Mouse (Mus musculus) limb, embryonic 13.5 days (tissue): ENCODE measurements at regions not wholly inside any gene's neighbourhood (a gene's known extent, or its start where the extent isn't known, plus 50 kb on each side); places are given as distances from the start of the nearest gene placed in this dataset.

Experiments
- ATAC-seq: fragments of 200-750 bp; cut with Nextera tagmentation; 2 replicates; pipeline ENCODE4 v1.8.0; 2017; ENCODE audit warnings: low read depth, moderate number of reproducible peaks, moderate TSS enrichment; ENCODE audit not compliant: low FRiP score
- H3K27ac ChIP-seq: fragments of 300-500 bp; sonication (generic); 2 replicates; pipeline ENCODE4 v1.5.1; 2015; ENCODE audit warnings: inconsistent platforms, mild to moderate bottlenecking, moderate library complexity
- H3K27me3 ChIP-seq: fragments of 300-500 bp; sonication (generic); 2 replicates; pipeline ENCODE4 v1.6.1; 2015; ENCODE audit warnings: mild to moderate bottlenecking, inconsistent platforms
- H3K36me3 ChIP-seq: fragments of 300-500 bp; sonication (generic); 2 replicates; pipeline ENCODE4 v1.6.1; 2015; ENCODE audit warnings: inconsistent platforms, mild to moderate bottlenecking, moderate library complexity
- H3K4me1 ChIP-seq: fragments of 300-500 bp; sonication (generic); 2 replicates; pipeline ENCODE4 v1.6.1; 2015; ENCODE audit warnings: inconsistent platforms
- H3K4me2 ChIP-seq: fragments of 300-500 bp; sonication (generic); replicated peaks from 2 replicates; pipeline ENCODE4 v1.6.1; 2015; ENCODE audit warnings: inconsistent platforms, mild to moderate bottlenecking, moderate library complexity
- H3K4me3 ChIP-seq: fragments of 300-500 bp; sonication (generic); 2 replicates; pipeline ENCODE4 v1.5.1; 2015; ENCODE audit warnings: moderate library complexity, mild to moderate bottlenecking, inconsistent platforms
- H3K9ac ChIP-seq: fragments of 300-500 bp; sonication (generic); 2 replicates; pipeline ENCODE4 v1.6.1; 2015; ENCODE audit warnings: mild to moderate bottlenecking, inconsistent platforms
- H3K9me3 ChIP-seq: fragments of 300-500 bp; sonication (generic); 2 replicates; pipeline ENCODE4 v1.6.1; 2016; ENCODE audit warnings: inconsistent platforms
- WGBS: fragments of 180-500 bp; shearing (Covaris S2); methylation state at CpG from one replicate; pipeline ENCODE4 v1.1.7; 2015; 5-methylcytosine and 5-hydroxymethylcytosine counted together

DNA sequence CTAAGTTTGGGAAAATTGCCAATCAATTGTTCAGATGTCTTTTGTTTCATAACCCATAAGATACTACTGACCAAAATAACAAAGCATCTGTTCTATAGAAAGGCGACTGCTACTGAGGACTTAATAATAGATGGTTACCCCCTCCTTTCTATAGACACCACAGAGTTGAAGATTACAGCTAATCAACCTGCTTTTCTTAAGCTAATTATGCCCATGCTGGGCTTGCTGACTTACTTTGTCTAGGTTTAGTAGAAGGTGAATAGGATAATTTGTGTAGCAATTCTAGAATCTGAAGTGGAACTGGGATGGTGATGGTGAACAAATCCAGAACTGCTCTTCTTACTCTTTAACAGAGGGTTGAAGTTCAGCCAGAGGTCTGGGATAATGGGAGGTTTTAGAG lies 53.8 kb upstream of the Tbx18 start:
- Histone ChIP-seq H3K4me3 (no peak overlapping the region), H3K4me2 (no peak overlapping the region), H3K9me3 (no peaks in the 10 kb centered on the region), H3K36me3 (no peaks in the 10 kb centered on the region), H3K27ac (no peak overlapping the region), H3K9ac (no peak overlapping the region), H3K27me3 (no peaks in the 10 kb centered on the region), H3K4me1 (peaks cover 9% of the 10 kb centered on the region)
- no peak for ATAC-seq
- 83% methylated on average over 1 of the region's 1 CpGs for WGBS

DNA sequence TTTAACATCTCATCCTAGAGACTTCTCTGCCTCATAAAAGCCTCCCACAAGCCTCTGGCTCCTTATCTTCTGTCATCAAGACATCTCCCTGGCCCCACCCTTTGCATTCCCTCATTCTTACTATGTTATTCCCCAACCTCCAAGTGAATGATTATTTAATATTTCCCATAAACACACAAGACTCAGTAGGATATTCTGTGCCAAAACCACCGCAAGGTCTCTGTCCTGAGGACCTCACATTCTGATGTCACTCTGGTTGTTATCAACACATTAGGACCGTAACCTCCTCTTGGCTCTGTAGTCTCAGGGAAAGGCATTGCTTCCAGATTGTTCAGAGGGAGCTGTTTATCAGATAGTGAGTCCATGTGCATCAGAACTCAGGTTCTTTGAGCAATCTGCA lies 80.7 kb upstream of the Tbx18 start:
- Histone ChIP-seq H3K9ac (no peak overlapping the region), H3K27ac (no peak overlapping the region), H3K4me1 (no peaks in the 10 kb centered on the region), H3K9me3 (no peaks in the 10 kb centered on the region), H3K27me3 (no peaks in the 10 kb centered on the region), H3K4me3 (no peak overlapping the region), H3K36me3 (no peaks in the 10 kb centered on the region), H3K4me2 (no peak overlapping the region)
- WGBS: 78% methylated on average over 2 of the region's 2 CpGs
- no peak for ATAC-seq

DNA sequence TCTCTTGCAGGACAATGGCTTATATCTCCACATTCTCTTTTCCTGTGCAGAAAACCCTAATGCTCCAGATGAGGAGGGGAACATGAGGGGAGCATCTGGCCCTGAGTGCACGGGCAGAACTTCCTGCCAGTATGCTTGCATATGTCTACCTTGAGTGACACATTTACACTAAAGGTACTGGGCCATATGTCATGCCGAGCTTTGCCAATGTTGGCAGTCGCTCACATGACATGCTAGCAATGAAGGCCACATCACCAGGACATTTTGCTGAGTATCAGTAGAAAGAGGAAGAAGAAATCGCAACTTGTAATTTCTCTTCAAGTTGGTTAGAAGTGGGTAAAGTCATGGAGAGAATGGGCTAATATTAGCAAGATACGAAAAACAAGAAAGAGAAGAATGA lies 91.2 kb upstream of the Tbx18 start:
- H3K4me1 ChIP-seq: peaks cover 6% of the 10 kb centered on the region; the same call in 1 of the 2 replicates
- H3K27me3 ChIP-seq: no peaks in the 10 kb centered on the region
- H3K27ac ChIP-seq: no peak overlapping the region
- no peak overlapping the region for H3K9ac ChIP-seq
- WGBS: 76% methylated on average over 5 of the region's 5 CpGs
- no peak for ATAC-seq
- H3K9me3 ChIP-seq: no peaks in the 10 kb centered on the region
- H3K4me2 ChIP-seq: no peak overlapping the region
- no peaks in the 10 kb centered on the region for H3K36me3 ChIP-seq
- no peak overlapping the region for H3K4me3 ChIP-seq

DNA sequence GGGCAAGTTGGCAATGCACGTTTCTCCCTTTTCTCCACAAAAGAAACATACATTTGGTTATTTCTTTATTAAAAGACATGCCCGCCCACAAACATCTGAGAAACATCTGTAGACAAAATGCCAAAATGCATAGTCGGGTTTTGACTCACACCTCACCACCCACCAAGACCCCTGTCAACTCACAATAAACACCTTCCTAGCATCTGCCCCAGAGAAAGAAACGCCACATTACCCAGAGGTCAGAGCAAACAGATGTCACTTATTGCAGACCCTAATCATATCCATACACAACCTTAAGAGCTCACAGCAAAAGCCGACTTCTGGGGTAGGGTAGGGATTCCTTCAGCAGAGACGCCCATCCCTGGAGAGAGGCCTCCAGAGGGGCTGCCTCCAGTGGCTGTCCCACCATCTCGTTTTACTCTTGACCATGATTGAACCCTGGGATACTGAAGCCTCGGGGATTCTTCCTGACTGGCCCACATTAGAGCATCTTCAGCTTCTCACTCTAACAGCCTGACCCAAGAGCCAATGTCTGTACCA lies 93.7 kb upstream of the Tbx18 start:
- no peak overlapping the region for H3K4me3 ChIP-seq
- H3K36me3 ChIP-seq: no peaks in the 10 kb centered on the region
- no peak overlapping the region for H3K4me2 ChIP-seq
- WGBS: 19% methylated on average over 8 of the region's 8 CpGs
- H3K27me3 ChIP-seq: no peaks in the 10 kb centered on the region
- no peak overlapping the region for H3K9ac ChIP-seq
- H3K9me3 ChIP-seq: no peaks in the 10 kb centered on the region
- H3K4me1 ChIP-seq: peaks cover 6% of the 10 kb centered on the region; the same call in 1 of the 2 replicates
- peak; percentile 24; the same call in 1 of the 2 replicates for ATAC-seq
- H3K27ac ChIP-seq: no peak overlapping the region

DNA sequence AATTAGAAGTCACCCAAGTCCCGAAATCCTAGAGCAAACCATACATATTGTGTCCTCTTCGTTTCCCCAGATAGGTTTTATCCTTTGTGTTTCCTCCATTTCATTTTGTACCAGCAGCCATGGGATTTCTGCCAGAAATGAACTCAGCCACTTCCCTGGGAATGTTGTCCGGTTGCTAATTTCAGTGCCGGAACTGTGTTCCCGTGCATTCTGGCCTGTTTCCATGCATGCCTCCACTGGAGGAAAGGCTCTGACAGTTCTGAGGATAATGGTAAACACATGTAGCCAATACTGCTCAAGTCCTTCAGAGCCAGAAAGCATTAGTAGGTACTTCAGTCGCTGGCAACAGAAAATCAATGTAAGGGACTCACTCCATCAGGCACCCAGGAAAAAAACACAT lies 112.8 kb upstream of the Tbx18 start:
- Histone ChIP-seq H3K4me1 (peaks cover 15% of the 10 kb centered on the region), H3K9ac (no peak overlapping the region), H3K27me3 (0 out of 2 replicates have a peak, but pooled peaks cover 4% of the 10 kb centered on the region), H3K4me2 (peak overlapping the region; percentile 30), H3K4me3 (no peak overlapping the region), H3K36me3 (no peaks in the 10 kb centered on the region), H3K9me3 (no peaks in the 10 kb centered on the region), H3K27ac (no peak overlapping the region)
- 23% methylated on average over 6 of the region's 6 CpGs for WGBS
- peak; percentile 85 for ATAC-seq

DNA sequence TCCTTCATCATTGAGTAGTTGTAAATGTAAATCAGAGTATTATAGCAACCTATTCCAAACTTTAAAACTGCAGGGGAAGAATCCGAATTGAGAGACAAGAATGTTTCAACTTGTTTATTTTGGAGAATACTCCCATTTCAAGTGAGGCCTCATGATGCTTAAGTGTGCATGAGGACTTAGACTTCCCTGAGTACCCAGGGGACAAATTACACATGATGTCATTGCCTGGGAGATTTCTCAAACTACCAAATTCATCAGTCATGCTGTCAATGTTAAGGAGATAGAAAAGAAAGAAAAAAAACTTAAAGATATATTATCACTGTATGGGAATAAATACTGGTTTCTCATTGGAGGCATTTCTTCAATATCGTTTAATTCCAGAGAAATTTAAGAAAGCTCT lies 113.4 kb upstream of the Tbx18 start:
- Histone ChIP-seq H3K36me3 (no peaks in the 10 kb centered on the region), H3K4me1 (peaks cover 17% of the 10 kb centered on the region), H3K9ac (no peak overlapping the region), H3K4me2 (no peak overlapping the region), H3K27me3 (0 out of 2 replicates have a peak, but pooled peaks cover 4% of the 10 kb centered on the region), H3K4me3 (no peak overlapping the region), H3K27ac (no peak overlapping the region), H3K9me3 (no peaks in the 10 kb centered on the region)
- 73% methylated on average over 2 of the region's 2 CpGs for WGBS
- no peak for ATAC-seq

DNA sequence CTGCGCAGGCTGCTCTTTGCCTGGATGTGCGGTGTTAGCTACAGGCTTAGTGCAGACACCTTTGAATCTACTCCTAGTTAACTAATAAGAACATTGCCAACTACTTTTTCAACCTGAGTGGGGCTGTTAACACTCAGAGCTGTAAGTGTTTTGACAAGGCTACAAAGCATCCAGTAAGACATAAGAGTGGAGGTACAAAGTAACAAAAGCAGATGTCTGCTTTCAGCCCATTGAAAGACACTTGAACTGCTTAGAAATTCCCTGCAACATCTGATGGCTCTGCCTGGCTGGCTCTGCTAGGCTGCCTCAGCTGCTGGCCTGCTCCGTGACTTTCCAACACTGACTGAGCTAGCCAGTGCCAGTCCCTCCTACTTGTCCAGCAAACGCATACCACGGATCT lies 117.8 kb upstream of the Tbx18 start:
- H3K27ac ChIP-seq: no peak overlapping the region
- H3K36me3 ChIP-seq: no peaks in the 10 kb centered on the region
- 0 out of 2 replicates have a peak, but pooled peaks cover 4% of the 10 kb centered on the region for H3K27me3 ChIP-seq
- no peaks in the 10 kb centered on the region for H3K9me3 ChIP-seq
- H3K4me3 ChIP-seq: no peak overlapping the region
- H3K4me2 ChIP-seq: no peak overlapping the region
- H3K9ac ChIP-seq: no peak overlapping the region
- H3K4me1 ChIP-seq: peaks cover 14% of the 10 kb centered on the region
- no peak for ATAC-seq
- 75% methylated on average over 5 of the region's 5 CpGs for WGBS

DNA sequence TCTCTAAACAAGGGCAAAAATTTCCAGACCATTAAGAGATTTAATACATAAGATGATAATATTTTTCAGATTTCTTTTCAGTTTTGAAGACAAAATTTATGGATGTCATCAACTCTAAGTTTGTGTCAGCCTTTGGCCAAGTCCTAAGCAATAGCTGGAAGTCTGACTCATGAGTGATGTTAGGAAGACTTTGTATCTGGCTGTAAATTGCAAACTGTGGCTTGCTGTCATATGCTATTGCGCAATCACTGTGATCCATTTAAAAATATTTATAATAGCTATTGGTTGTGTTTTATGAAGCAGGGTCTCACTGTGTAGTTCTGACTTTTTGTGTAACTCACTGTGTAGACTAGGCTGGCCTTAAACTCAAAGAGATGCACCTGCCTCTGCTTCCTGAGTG lies 119.1 kb upstream of the Tbx18 start:
- Histone ChIP-seq H3K36me3 (no peaks in the 10 kb centered on the region), H3K4me2 (no peak overlapping the region), H3K27me3 (peaks cover 7% of the 10 kb centered on the region; the same call in 1 of the 2 replicates), H3K4me1 (peaks cover 14% of the 10 kb centered on the region), H3K9me3 (no peaks in the 10 kb centered on the region), H3K9ac (no peak overlapping the region), H3K27ac (no peak overlapping the region), H3K4me3 (no peak overlapping the region)
- ATAC-seq: no peak
- WGBS: 92% methylated on average over 1 of the region's 1 CpGs

DNA sequence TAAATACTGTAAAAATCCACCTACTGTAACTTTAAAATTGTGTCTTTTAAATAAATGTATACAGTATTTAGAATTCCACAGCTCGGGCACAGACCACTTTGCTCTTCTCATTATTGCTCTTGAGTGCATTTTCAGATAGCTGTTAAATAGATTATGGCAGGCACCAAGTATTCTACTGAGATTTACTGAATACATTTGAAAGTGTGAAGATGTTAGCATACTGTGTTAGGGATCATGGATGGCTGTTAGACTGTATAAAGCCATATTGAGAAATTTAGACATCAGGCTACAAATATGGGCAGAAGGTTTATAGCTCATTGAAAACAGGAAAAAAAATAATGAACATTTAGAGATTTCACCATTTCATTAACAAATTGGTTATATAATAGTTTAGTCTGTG lies 130.5 kb upstream of the Tbx18 start:
- no peak for ATAC-seq
- Histone ChIP-seq H3K4me1 (peaks cover 26% of the 10 kb centered on the region), H3K36me3 (no peaks in the 10 kb centered on the region), H3K9ac (no peak overlapping the region), H3K27ac (no peak overlapping the region), H3K9me3 (peaks cover 4% of the 10 kb centered on the region; the same call in 1 of the 2 replicates), H3K4me3 (no peak overlapping the region), H3K4me2 (no peak overlapping the region), H3K27me3 (no peaks in the 10 kb centered on the region; the same call in 1 of the 2 replicates)
- WGBS: 47% methylated on average over 1 of the region's 1 CpGs

DNA sequence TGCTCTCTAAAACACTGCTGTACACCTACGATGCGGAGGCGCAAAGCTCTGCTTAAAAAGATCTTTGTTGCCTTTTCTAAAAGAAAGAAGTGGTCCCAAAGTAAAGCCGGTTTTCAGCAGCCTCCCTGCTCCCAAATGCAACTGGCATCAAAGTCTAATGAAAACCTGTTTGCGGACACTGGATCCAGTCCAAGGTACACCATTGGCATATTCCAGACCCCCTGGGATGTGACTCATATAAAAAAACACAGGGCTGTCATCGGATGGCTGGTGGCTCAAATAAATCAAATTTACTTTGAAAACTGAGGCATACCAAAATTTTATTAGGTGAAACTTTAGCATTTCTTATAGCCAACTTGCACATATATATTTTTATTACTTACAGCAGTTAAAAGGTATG lies 134.2 kb upstream of the Tbx18 start:
- Histone ChIP-seq H3K9me3 (peaks cover 4% of the 10 kb centered on the region; the same call in 1 of the 2 replicates), H3K27me3 (peaks cover 4% of the 10 kb centered on the region; the same call in 1 of the 2 replicates), H3K27ac (no peak overlapping the region), H3K4me1 (peaks cover 10% of the 10 kb centered on the region), H3K4me3 (no peak overlapping the region), H3K4me2 (peak overlapping the region; percentile 32; the same call in 1 of the 2 replicates), H3K9ac (no peak overlapping the region), H3K36me3 (no peaks in the 10 kb centered on the region)
- 15% methylated on average over 6 of the region's 6 CpGs for WGBS
- peak; percentile 83; the same call in 1 of the 2 replicates for ATAC-seq

DNA sequence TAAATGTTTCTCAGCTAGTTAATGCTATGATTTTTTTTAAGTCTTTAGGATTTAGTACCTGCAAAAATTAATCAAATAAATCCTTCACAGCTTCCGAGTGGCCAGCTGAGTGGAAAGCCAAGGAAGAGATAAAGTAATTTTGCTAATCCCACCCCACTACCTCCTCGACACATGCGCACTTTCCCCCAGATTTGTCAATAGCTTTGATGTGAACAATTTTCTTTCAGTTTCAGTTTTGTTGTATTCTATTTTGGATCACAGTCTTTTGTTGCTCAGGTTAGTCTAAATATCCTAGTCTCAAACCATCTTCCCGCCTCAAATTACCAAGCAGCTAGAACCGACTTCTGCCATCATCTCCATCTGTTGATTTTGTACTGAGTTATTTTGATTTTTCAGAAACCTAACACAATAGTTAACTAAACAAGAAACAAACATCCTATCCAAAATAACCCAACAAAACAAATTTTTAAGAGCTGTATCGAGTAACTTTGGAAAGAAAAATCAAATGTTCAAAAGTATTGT lies 141.4 kb upstream of the Tbx18 start:
- Histone ChIP-seq H3K4me1 (peaks cover 5% of the 10 kb centered on the region; the same call in 1 of the 2 replicates), H3K27me3 (peaks cover 11% of the 10 kb centered on the region; the same call in 1 of the 2 replicates), H3K9ac (no peak overlapping the region), H3K27ac (no peak overlapping the region), H3K4me2 (no peak overlapping the region), H3K36me3 (no peaks in the 10 kb centered on the region), H3K4me3 (no peak overlapping the region), H3K9me3 (no peaks in the 10 kb centered on the region)
- ATAC-seq: no peak
- 78% methylated on average over 6 of the region's 6 CpGs for WGBS

DNA sequence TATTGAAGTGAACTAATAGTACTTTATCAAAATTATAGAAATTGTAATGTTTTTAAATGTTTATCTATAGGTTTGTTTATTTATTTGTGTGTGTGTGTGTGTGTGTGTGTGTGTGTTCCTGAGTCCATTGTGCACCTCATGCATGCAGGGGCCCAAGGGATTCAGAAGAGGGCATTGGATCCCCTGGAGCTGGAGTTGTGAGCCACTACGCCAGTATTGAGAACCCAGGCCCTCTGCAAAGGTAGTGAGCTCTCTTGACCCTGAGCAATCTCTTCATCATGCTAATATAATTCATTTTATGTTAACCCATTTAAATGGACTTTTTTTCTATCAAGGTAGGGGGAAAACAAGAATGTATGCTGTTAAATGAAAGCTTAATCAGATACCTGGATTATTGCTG lies 151.5 kb upstream of the Tbx18 start:
- Histone ChIP-seq H3K9ac (no peak overlapping the region), H3K9me3 (no peaks in the 10 kb centered on the region), H3K27ac (no peak overlapping the region), H3K4me2 (no peak overlapping the region), H3K36me3 (no peaks in the 10 kb centered on the region), H3K27me3 (0 out of 2 replicates have a peak, but pooled peaks cover 4% of the 10 kb centered on the region), H3K4me1 (no peaks in the 10 kb centered on the region), H3K4me3 (no peak overlapping the region)
- 88% methylated on average over 1 of the region's 1 CpGs for WGBS
- ATAC-seq: no peak

DNA sequence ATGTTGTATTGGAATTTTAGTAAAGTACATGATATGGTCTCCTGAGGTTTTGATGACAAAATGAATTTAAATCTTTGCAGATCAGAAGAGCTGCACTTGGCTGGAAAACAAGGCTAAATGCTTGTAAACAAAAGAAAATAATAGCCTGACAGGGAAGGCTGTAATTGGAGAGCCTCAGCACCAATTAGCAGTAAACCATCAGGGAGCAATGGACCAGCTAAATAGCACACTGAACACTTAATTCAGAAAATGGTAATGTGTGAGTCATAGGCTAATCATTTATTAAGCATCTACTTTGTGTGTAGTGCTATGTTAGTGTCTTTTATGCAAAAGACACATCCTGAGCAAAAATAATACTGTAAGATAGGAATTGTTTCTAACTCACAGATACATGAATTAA lies 152.0 kb upstream of the Tbx18 start:
- ATAC-seq: no peak
- Histone ChIP-seq H3K4me1 (no peaks in the 10 kb centered on the region), H3K4me2 (no peak overlapping the region)

More for the DNA sequence above, 152.0 kb upstream of the Tbx18 start:
- no peak overlapping the region for H3K4me3 ChIP-seq
- H3K36me3 ChIP-seq: no peaks in the 10 kb centered on the region
- no peaks in the 10 kb centered on the region for H3K9me3 ChIP-seq
- H3K27me3 ChIP-seq: 0 out of 2 replicates have a peak, but pooled peaks cover 4% of the 10 kb centered on the region
- H3K27ac ChIP-seq: no peak overlapping the region
- H3K9ac ChIP-seq: no peak overlapping the region
